Mouse (Mus musculus) limb, embryonic 13.5 days (tissue): ENCODE results near the gene Fzd7. TPM values are rescaled to one million over a fixed set of nuclear protein-coding genes. Genes with fewer than 3 reads are reported as not detected.

ENCODE experiments used
- polyA plus RNA-seq: library from polyadenylated mRNA; unstranded; fragments of >200 nt; fragmentation: Nextera tagmentation; extraction: Ambion mirVana; gene quantifications from 2 replicates; pipeline ENCODE4 v1.2.1, GENCODE M21; 2015

Fzd7 gene
- polyA plus RNA-seq, 1 experiment from 2014 or later, result 13.4 TPM

Other genes starting within 250 kb of the Fzd7 start
- 8.6 and 9.1 TPM in 2 replicates for gene Als2, start 245.2 kb upstream of the Fzd7 start, polyA plus RNA-seq
- 0.15 and 0.43 TPM in 2 replicates for gene Cdk15, start 225.5 kb upstream of the Fzd7 start, polyA plus RNA-seq
- 0.45 and 1.4 TPM in 2 replicates for gene Gm973, start 33.8 kb downstream of the Fzd7 start, polyA plus RNA-seq
- 473 and 474 TPM in 2 replicates for gene Sumo1, start 188.4 kb downstream of the Fzd7 start, polyA plus RNA-seq
- 262 and 267 TPM in 2 replicates for gene Nop58, start 202.5 kb downstream of the Fzd7 start, polyA plus RNA-seq